Mouse (Mus musculus) neural tube, embryonic 15.5 days (tissue): ENCODE results near the gene Tpp2. TPM values are rescaled to one million over a fixed set of nuclear protein-coding genes. Genes with fewer than 3 reads are reported as not detected.

Source experiments
- ATAC-seq: fragments of 200-750 bp; cut with Nextera tagmentation; 2 replicates; pipeline ENCODE4 v1.8.0; 2017; ENCODE audit warnings: mild to moderate bottlenecking, moderate TSS enrichment, moderate library complexity; ENCODE audit not compliant: low FRiP score
- H3K27ac ChIP-seq: fragments of 300-500 bp; sonication (generic); replicated peaks from 2 replicates; pipeline ENCODE4 v1.5.1; 2015; ENCODE audit warnings: mild to moderate bottlenecking, inconsistent platforms
- H3K27me3 ChIP-seq: fragments of 300-500 bp; sonication (generic); replicated peaks from 2 replicates; pipeline ENCODE4 v1.6.1; 2015; ENCODE audit warnings: inconsistent platforms
- H3K36me3 ChIP-seq: fragments of 300-500 bp; sonication (generic); 2 replicates; pipeline ENCODE4 v1.6.1; 2015; ENCODE audit warnings: inconsistent platforms
- H3K4me1 ChIP-seq: fragments of 300-500 bp; sonication (generic); 2 replicates; pipeline ENCODE4 v1.6.1; 2015; ENCODE audit warnings: inconsistent platforms
- H3K4me2 ChIP-seq: fragments of 300-500 bp; sonication (generic); 2 replicates; pipeline ENCODE4 v1.6.1; 2015; ENCODE audit warnings: inconsistent platforms, mild to moderate bottlenecking, moderate library complexity
- H3K4me3 ChIP-seq: fragments of 300-500 bp; sonication (generic); replicated peaks from 2 replicates; pipeline ENCODE4 v1.5.1; 2015; ENCODE audit warnings: mild to moderate bottlenecking, inconsistent platforms
- H3K9ac ChIP-seq: fragments of 300-500 bp; sonication (generic); replicated peaks from 2 replicates; pipeline ENCODE4 v1.6.1; 2015; ENCODE audit warnings: mild to moderate bottlenecking, inconsistent platforms
- H3K9me3 ChIP-seq: fragments of 300-500 bp; sonication (generic); replicated peaks from 2 replicates; pipeline ENCODE4 v1.6.1; 2016; ENCODE audit warnings: inconsistent platforms
- WGBS: fragments of 180-500 bp; shearing (Covaris S2); methylation state at CpG from one replicate; pipeline ENCODE4 v1.1.7; 2015; ENCODE audit warnings: mixed read lengths; 5-methylcytosine and 5-hydroxymethylcytosine counted together
- polyA plus RNA-seq: library from polyadenylated mRNA; unstranded; fragments of >200 nt; fragmentation: Nextera tagmentation; extraction: Ambion mirVana; gene quantifications from 2 replicates; pipeline ENCODE4 v1.2.1, GENCODE M21; 2015

Gene Tpp2
- polyA plus RNA-seq, 1 experiment from 2014 or later = 60.6 TPM

- Histone ChIP-seq H3K27ac (no peak overlapping the region), H3K4me3 (no peak overlapping the region), H3K36me3 (peaks cover 16% of the 10 kb centered on the region), H3K4me1 (peaks cover 5% of the 10 kb centered on the region; the same call in 1 of the 2 replicates), H3K9ac (no peak overlapping the region), H3K9me3 (no peaks in the 10 kb centered on the region), H3K4me2 (no peak overlapping the region), H3K27me3 (no peaks in the 10 kb centered on the region)
- no peak for ATAC-seq
- 93% methylated on average over 7 of the region's 7 CpGs for WGBS
Measured at GRCm38 (mm10) chr1:43941476-43942217, 8.2 kb downstream of the Tpp2 start.

DNA sequence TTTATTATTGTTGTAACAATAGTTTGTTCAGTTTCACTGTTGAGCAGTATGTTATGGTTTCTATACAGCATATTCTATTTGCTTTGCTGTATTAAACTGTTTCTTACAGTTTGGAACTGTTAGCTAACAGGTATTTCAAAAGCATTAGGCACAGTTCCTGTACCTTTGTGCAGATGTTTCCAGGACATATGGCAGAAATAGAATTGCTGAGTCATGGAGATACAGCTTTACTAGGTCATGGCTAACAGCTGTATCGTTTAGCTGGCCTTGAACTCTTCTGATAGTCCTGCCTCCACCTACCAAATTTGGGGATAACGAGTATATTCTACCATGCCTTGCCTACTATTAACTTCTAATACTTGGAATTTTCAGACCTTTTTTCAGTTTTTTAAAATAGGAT is 9.4 kb downstream of the Tpp2 start:
- Histone ChIP-seq H3K4me3 (no peak overlapping the region), H3K4me1 (no peaks in the 10 kb centered on the region), H3K27me3 (no peaks in the 10 kb centered on the region), H3K9ac (no peak overlapping the region), H3K9me3 (no peaks in the 10 kb centered on the region), H3K4me2 (no peak overlapping the region), H3K36me3 (peaks cover 16% of the 10 kb centered on the region), H3K27ac (no peak overlapping the region)
- no peak for ATAC-seq
- 94% methylated on average over 2 of the region's 2 CpGs for WGBS

GRCm38 (mm10) chr1:43953679-43954078 is 20.2 kb downstream of the Tpp2 start:
- ATAC-seq = no peak
- H3K4me2 ChIP-seq = no peak overlapping the region
- peaks cover 25% of the 10 kb centered on the region for H3K36me3 ChIP-seq
- no peaks in the 10 kb centered on the region for H3K9me3 ChIP-seq
- H3K27me3 ChIP-seq = no peaks in the 10 kb centered on the region
- H3K4me3 ChIP-seq = no peak overlapping the region
- H3K4me1 ChIP-seq = no peaks in the 10 kb centered on the region
- WGBS = 95% methylated on average over 3 of the region's 3 CpGs
- no peak overlapping the region for H3K27ac ChIP-seq
- H3K9ac ChIP-seq = no peak overlapping the region

- no peaks in the 10 kb centered on the region for H3K9me3 ChIP-seq
- H3K27ac ChIP-seq = no peak overlapping the region
- ATAC-seq = no peak
- no peak overlapping the region for H3K4me3 ChIP-seq
- no peak overlapping the region for H3K4me2 ChIP-seq
- H3K9ac ChIP-seq = no peak overlapping the region
- no peaks in the 10 kb centered on the region for H3K27me3 ChIP-seq
- H3K36me3 ChIP-seq = peaks cover 43% of the 10 kb centered on the region
- 95% methylated on average over 4 of the region's 4 CpGs for WGBS
- H3K4me1 ChIP-seq = no peaks in the 10 kb centered on the region
Measured at GRCm38 (mm10) chr1:43964381-43964780, 30.9 kb downstream of the Tpp2 start.

DNA sequence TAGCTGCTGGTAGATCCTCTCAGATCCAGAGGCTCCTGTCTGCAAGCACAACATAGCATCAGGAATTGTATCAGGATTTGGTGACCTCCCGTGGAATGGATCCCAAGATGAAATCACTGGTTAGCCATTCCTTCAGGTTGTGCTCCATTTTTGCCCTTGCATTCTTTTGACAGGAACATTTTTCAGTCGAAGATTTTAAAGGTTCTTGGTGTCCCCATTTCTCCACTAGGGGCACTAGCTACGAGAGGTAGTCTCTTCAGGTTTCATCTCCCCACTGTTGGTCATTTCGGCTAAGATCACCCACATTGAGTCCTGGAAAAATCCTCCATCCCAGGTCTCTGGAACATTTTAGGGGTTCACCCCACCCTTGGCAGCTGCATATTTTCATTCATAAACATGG is 33.3 kb downstream of the Tpp2 start:
- Histone ChIP-seq H3K27ac (no peak overlapping the region), H3K4me2 (no peak overlapping the region), H3K4me1 (no peaks in the 10 kb centered on the region), H3K9me3 (no peaks in the 10 kb centered on the region), H3K9ac (no peak overlapping the region), H3K4me3 (no peak overlapping the region), H3K36me3 (peaks cover 39% of the 10 kb centered on the region), H3K27me3 (no peaks in the 10 kb centered on the region)
- ATAC-seq = no peak
- WGBS = 86% methylated on average over 4 of the region's 4 CpGs

DNA sequence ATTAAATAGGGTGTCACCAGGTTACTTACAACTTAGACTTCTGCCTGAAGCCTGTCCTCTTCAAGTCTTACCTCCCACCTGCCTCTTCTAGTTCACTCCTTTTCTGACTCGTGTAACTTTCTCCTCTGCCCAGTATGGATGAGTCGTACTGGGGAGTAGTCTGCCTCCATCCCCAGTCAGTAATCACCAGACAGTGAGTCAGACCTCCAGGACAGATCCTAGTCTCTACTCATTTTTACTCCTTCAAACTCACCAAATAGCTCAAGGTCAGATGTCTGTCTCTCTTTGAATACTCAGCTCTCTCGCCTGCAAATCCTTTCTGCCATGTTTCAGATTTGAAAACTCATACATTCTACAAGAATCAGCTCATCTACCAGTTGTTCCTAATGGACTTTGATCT is 35.9 kb downstream of the Tpp2 start:
- H3K36me3 ChIP-seq = peaks cover 42% of the 10 kb centered on the region
- H3K4me1 ChIP-seq = no peaks in the 10 kb centered on the region
- H3K4me3 ChIP-seq = no peak overlapping the region
- H3K9me3 ChIP-seq = no peaks in the 10 kb centered on the region
- no peak overlapping the region for H3K27ac ChIP-seq
- H3K9ac ChIP-seq = no peak overlapping the region
- WGBS = 96% methylated on average over 3 of the region's 3 CpGs
- H3K27me3 ChIP-seq = no peaks in the 10 kb centered on the region
- ATAC-seq = no peak
- no peak overlapping the region for H3K4me2 ChIP-seq

GRCm38 (mm10) chr1:43971089-43971488 is 37.6 kb downstream of the Tpp2 start:
- no peaks in the 10 kb centered on the region for H3K27me3 ChIP-seq
- no peaks in the 10 kb centered on the region for H3K9me3 ChIP-seq
- H3K9ac ChIP-seq = no peak overlapping the region
- H3K27ac ChIP-seq = no peak overlapping the region
- no peaks in the 10 kb centered on the region for H3K4me1 ChIP-seq
- H3K4me3 ChIP-seq = no peak overlapping the region
- WGBS = 74% methylated on average over 3 of the region's 3 CpGs
- H3K36me3 ChIP-seq = peaks cover 41% of the 10 kb centered on the region
- no peak for ATAC-seq
- H3K4me2 ChIP-seq = no peak overlapping the region

GRCm38 (mm10) chr1:43996914-43997589 is 63.6 kb downstream of the Tpp2 start:
- H3K9ac ChIP-seq = no peak overlapping the region
- H3K4me1 ChIP-seq = no peaks in the 10 kb centered on the region
- WGBS = 96% methylated on average over 4 of the region's 4 CpGs
- no peak overlapping the region for H3K4me3 ChIP-seq
- no peaks in the 10 kb centered on the region for H3K27me3 ChIP-seq
- H3K27ac ChIP-seq = no peak overlapping the region
- no peaks in the 10 kb centered on the region for H3K9me3 ChIP-seq
- no peak for ATAC-seq
- no peak overlapping the region for H3K4me2 ChIP-seq
- peaks cover 45% of the 10 kb centered on the region for H3K36me3 ChIP-seq

DNA sequence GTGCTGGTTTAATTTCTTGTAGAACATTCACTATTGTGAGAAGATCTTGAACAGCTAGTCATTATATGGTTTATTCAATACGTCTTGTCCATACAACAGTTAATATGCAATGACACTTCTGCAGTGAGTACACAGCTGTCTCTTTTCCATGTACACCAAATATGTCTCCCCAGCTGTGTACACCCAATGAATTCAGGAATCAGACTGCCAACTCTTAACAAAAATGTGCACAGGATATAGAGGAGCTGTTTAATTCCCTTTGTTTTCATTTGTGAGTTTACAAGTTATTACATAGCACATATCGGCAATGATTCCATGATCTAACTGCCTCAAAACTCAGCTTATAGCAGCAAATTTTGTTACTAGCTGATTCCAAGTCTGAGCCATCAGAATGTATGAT is 71.1 kb downstream of the Tpp2 start:
- WGBS = 99% methylated on average over 2 of the region's 2 CpGs
- Histone ChIP-seq H3K4me2 (no peak overlapping the region), H3K36me3 (peaks cover 32% of the 10 kb centered on the region), H3K27ac (no peak overlapping the region), H3K9me3 (no peaks in the 10 kb centered on the region), H3K4me1 (no peaks in the 10 kb centered on the region), H3K4me3 (no peak overlapping the region), H3K27me3 (no peaks in the 10 kb centered on the region), H3K9ac (no peak overlapping the region)
- ATAC-seq = no peak

DNA sequence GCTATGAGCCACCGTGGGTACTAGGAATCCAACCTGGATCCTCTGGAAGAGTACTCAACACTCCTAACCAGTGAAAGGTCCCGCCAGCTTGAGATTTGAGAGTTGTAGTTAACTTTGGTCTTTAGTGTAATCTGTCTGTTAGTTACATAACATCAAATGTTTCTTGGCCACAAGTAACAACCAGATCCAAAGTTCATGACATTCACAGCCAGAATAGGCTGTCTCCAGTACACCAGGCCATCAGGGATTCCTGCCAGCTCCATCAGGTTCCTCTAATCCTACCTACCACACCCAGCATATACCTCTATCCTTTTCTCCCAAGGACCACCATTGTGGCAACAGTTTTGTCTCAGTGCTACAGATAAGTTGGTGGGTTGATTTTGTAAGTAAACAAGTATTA is 82.1 kb downstream of the Tpp2 start:
- H3K9ac ChIP-seq = no peak overlapping the region
- no peak overlapping the region for H3K4me3 ChIP-seq
- no peak for ATAC-seq
- no peak overlapping the region for H3K27ac ChIP-seq
- 95% methylated on average over 2 of the region's 2 CpGs for WGBS
- no peaks in the 10 kb centered on the region for H3K9me3 ChIP-seq
- H3K27me3 ChIP-seq = no peaks in the 10 kb centered on the region
- H3K4me1 ChIP-seq = no peaks in the 10 kb centered on the region
- no peaks in the 10 kb centered on the region for H3K36me3 ChIP-seq
- H3K4me2 ChIP-seq = no peak overlapping the region

- ATAC-seq = no peak
- no peak within 1 kb of the TSS for H3K27ac ChIP-seq
- H3K36me3 ChIP-seq = no peaks in the 10 kb centered on the region
- H3K27me3 ChIP-seq = no peaks in the 10 kb centered on the region
- H3K4me2 ChIP-seq = no peak within 1 kb of the TSS
- no peak within 1 kb of the TSS for H3K9ac ChIP-seq
- no peak within 1 kb of the TSS for H3K4me3 ChIP-seq
- no peaks in the 10 kb centered on the region for H3K9me3 ChIP-seq
- H3K4me1 ChIP-seq = no peaks in the 10 kb centered on the region
Measured at GRCm38 (mm10) chr1:44019934-44020333, 86.5 kb downstream of the Tpp2 start, which contains the start of gene Mettl21c. Gene Mettl21c, minus strand, starts transcription at chr1:44020034.

DNA sequence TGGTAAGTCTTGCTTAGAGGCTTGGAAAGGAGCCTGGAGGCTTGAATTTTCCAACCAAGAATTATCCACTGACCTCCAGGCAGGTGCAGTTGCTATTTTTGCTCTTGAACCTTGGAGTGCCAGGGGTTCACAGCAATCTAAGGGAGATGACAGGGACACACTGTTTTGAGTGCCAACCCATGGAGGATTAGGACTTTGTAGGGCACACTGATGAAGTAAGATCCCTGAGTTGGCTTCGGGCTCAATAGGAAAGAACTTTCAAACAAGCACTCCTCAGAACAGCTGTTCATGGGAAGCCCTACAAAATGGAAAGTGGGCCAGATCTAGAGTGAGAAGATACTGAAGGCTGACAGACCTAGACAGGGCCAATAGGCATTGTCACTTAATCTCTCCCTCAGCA is 89.2 kb downstream of the Tpp2 start:
- 88% methylated on average over 1 of the region's 1 CpGs for WGBS
- H3K9ac ChIP-seq = no peak overlapping the region
- no peak overlapping the region for H3K4me2 ChIP-seq
- H3K27ac ChIP-seq = no peak overlapping the region
- no peaks in the 10 kb centered on the region for H3K36me3 ChIP-seq
- ATAC-seq = no peak
- no peaks in the 10 kb centered on the region for H3K27me3 ChIP-seq
- no peaks in the 10 kb centered on the region for H3K9me3 ChIP-seq
- H3K4me1 ChIP-seq = no peaks in the 10 kb centered on the region
- H3K4me3 ChIP-seq = no peak overlapping the region
